Mouse (Mus musculus) myocyte (in vitro differentiated cells): ENCODE results near the gene Ehbp1l1.

Experiments
- CEBPB ChIP-seq: IDR thresholded peaks from 2 replicates; pipeline ENCODE4 v1.6.1; 2011; ENCODE audit warnings: mild to moderate bottlenecking, moderate library complexity; ENCODE audit not compliant: poor library complexity, insufficient read depth, severe bottlenecking
- MAX ChIP-seq: IDR thresholded peaks from one replicate; pipeline ENCODE4 v1.6.1; 2011; ENCODE audit warnings: low read depth, mild to moderate bottlenecking, control low read depth
- MYOD1 ChIP-seq, 3 experiments: IDR thresholded peaks; one replicate each; pipeline ENCODE4 v1.6.1; 2011; ENCODE audit warnings: control low read depth in 2 of 3, low read depth in 2 of 3, mild to moderate bottlenecking in 2 of 3, moderate library complexity in 1 of 3; ENCODE audit not compliant: insufficient read length in 2 of 3, control insufficient read depth in 1 of 3
- MYOG ChIP-seq, 3 experiments: IDR thresholded peaks; one replicate each; pipeline ENCODE4 v1.6.1; 2011; ENCODE audit warnings: control low read depth in 2 of 3, low read depth in 2 of 3, mild to moderate bottlenecking in 2 of 3; ENCODE audit not compliant: insufficient read length in 2 of 3, control insufficient read depth in 1 of 3, insufficient read depth in 1 of 3
- POLR2A ChIP-seq: IDR thresholded peaks from one replicate; pipeline ENCODE4 v1.6.1; 2011; ENCODE audit warnings: low read depth, mild to moderate bottlenecking, control low read depth, moderate library complexity; ENCODE audit not compliant: insufficient read length
- POLR2AphosphoS2 ChIP-seq: IDR thresholded peaks from one replicate; pipeline ENCODE4 v1.6.1; 2011; ENCODE audit warnings: low read depth, control low read depth; ENCODE audit not compliant: insufficient read length
- SRF ChIP-seq: IDR thresholded peaks from one replicate; pipeline ENCODE4 v1.6.1; 2011; ENCODE audit warnings: low read depth; ENCODE audit not compliant: control insufficient read depth, insufficient read length
- TCF12 ChIP-seq: IDR thresholded peaks from one replicate; pipeline ENCODE4 v1.6.1; 2011; ENCODE audit warnings: mild to moderate bottlenecking, control low read depth; ENCODE audit not compliant: poor library complexity, insufficient read depth, severe bottlenecking
- TCF3 ChIP-seq: IDR thresholded peaks from one replicate; pipeline ENCODE4 v1.6.1; 2011; ENCODE audit warnings: low read depth, control low read depth; ENCODE audit not compliant: insufficient read length
- USF1 ChIP-seq: IDR thresholded peaks from one replicate; pipeline ENCODE4 v1.6.1; 2011; ENCODE audit warnings: low read depth, mild to moderate bottlenecking, control low read depth, moderate library complexity

DNA sequence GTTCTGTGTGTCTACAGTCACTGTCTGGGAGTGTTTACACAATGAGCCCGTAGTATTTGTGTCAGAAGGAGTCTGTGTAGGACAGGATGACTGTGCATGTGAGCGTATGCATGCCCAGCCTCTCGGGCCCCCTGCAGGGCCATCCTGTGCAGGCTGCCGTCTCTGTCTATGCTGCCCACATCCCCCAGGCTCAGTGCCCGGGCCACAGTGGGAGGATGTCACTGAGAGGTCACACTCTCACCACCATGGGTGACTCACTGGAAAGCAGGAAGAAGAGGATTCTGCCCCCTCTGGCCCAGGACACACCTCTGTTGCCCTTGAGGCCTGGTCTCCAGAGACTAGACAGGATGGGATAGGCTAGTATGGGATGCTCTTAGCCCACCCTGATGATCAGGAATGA lies 17.5 kb upstream of the Ehbp1l1 start:
- TF ChIP-seq POLR2A (peak; percentile 25), CEBPB (no peak), MAX (no peak), POLR2AphosphoS2 (no peak), USF1 (no peak), SRF (no peak), MYOG (IDR thresholded peaks at IDR 0.05; ENCODE audit: control insufficient read depth in 1 of 3, insufficient read depth in 1 of 3, insufficient read length in 2 of 3, low read depth in 2 of 3) (peak in 1 of 3 experiments; percentile 21), MYOD1 (IDR thresholded peaks at IDR 0.05; ENCODE audit: control insufficient read depth in 1 of 3, insufficient read length in 2 of 3, low read depth in 2 of 3) (peak in 1 of 3 experiments; percentile 49), TCF3 (no peak), TCF12 (no peak)
